Mouse (Mus musculus): Measurements from ENCODE around the gene Glra4. TPM values are rescaled to one million over a fixed set of nuclear protein-coding genes. Genes with fewer than 3 reads are reported as not detected.
"Not testable (repeated sequence)": the region's sequence is repeated elsewhere in the genome, so short reads cannot be mapped to it uniquely, and the experiment has no call there.

Glra4 gene
- total RNA-seq, 2 experiments from 2014 or later, result not detected

DNA sequence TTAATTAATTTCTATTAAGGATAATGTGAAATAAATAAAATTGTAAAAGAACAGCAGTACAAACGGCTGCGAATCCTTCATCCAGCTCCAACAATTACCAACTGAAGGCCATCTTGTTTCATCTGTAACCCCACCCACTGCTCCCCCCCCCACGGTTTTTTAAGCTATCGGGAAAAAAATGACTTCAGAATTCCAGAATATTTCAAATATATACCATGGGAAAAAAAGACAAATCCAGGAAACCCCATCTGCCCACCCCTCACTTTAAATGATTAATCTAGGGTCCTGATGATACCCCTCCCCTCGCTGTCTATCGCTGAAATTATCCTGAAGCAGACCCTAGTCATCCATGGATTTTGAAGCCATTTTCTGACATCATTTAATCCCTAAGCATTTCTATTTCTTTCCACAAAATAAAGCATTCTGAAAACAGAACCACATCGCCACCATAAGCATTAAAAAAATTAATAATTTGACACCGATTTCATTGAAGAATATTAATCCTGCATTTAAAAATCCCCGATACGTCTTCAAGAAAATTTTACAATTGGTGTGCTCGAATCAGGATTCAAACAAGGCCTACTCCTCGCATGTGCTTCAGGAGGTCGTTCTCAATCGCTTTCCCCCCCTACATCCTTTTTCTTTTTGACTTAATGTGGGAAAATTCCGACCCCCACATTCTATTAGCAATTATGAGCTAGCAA, 39.7 kb downstream of the Glra4 start:
- intact Hi-C loops (cut with DNase I), result loop anchor here (5.0 kb wide), 1 partner anchor 277 kb away; no protein-coding TSS in a partner anchor
- DNase-seq, result peak; percentile 11

GRCm38 (mm10) chrX:136732016-136732415, 47.9 kb downstream of the Glra4 start:
- intact Hi-C loops (cut with DNase I), result loop anchor here (10.0 kb wide), 1 partner anchor 107 kb away; no protein-coding TSS in a partner anchor
- no peak for DNase-seq

GRCm38 (mm10) chrX:136714742-136715474, 65.0 kb downstream of the Glra4 start:
- intact Hi-C loops (cut with DNase I); DNase-seq: not testable (repeated sequence)

DNA sequence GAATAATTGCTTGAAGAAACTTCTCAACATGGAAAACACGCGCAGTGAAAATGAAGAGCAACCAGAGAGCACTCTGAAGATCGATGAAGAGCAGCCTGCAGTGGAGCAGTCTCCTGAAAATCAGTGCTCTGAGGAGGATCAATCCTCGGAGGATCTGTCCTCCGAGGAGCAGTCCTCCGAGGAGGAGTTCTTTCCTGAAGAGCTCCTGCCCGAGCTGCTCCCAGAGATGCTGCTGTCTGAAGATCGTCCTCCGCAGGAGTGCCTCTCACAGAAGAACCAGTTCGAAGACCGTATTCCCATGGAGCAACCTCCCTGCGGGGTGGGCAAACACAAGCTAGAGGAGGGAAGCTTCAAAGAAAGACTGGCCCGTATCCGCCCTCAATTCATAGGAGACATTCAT, 71.2 kb downstream of the Glra4 start:
- peak; percentile 3 for DNase-seq
- intact Hi-C loops (cut with DNase I), result no loop called here

- peak; percentile 62 for DNase-seq
- intact Hi-C loops (cut with DNase I), result no loop called here
These were observed 71.7 kb downstream of the Glra4 start for GRCm38 (mm10) chrX:136708168-136708681.

Other genes starting within 250 kb of the Glra4 start
- gene Kir3dl2, start 236.1 kb downstream of the Glra4 start, total RNA-seq (2021), result not detected
- gene Tceal3, start 189.3 kb downstream of the Glra4 start, total RNA-seq (2021), result 100 to 1,000 TPM in 1 of 2 experiments, 10 to 100 TPM in 1; 93.6 to 101 TPM
- 10 to 100 TPM; 12.5 to 14.2 TPM for gene Tceal1, start 72.2 kb downstream of the Glra4 start, total RNA-seq (2021)
- gene Morf4l2, start 36.5 kb downstream of the Glra4 start, total RNA-seq (2021), result 100 to 1,000 TPM; 428 to 458 TPM
- gene Plp1, start 42.5 kb upstream of the Glra4 start, total RNA-seq (2021), result 10 to 100 TPM; 15.6 to 17.2 TPM
- 10 to 100 TPM; 26.4 to 36.8 TPM for gene Rab9b, start 88.6 kb upstream of the Glra4 start, total RNA-seq (2021)
- gene H2bfm, start 147.2 kb upstream of the Glra4 start, total RNA-seq (2021), result not detected
- 10 to 100 TPM; 40.4 to 68.4 TPM for gene Tmsb15b2, start 195.4 kb upstream of the Glra4 start, total RNA-seq (2021)
- 1 to 10 TPM; 4.3 to 4.8 TPM for gene Tmsb15l, start 196.7 kb upstream of the Glra4 start, total RNA-seq (2021)
- gene Tmsb15b1, start 196.7 kb upstream of the Glra4 start, total RNA-seq (2021), result 10 to 100 TPM in 1 of 2 experiments, 1 to 10 TPM in 1; 10.0 to 28.2 TPM
- gene Zcchc18, start 213.0 kb upstream of the Glra4 start, total RNA-seq (2021), result 100 to 1,000 TPM; 228 to 251 TPM

All from left cerebral cortex, postnatal 4 days (tissue).